Mouse (Mus musculus): ENCODE results near the gene Tsga10.

Tsga10 gene

GRCm38 (mm10) chr1:37866286-37866685, at the start of gene Tsga10:
Gene Tsga10 (minus strand): TSS chr1:37866429.
- no peak for DNase-seq (ENCODE audit: low read depth)

GRCm38 (mm10) chr1:37912751-37913150, 46.5 kb upstream of the Tsga10 start:
- no peak for DNase-seq (ENCODE audit: low read depth)

GRCm38 (mm10) chr1:37903178-37903577, 36.9 kb upstream of the Tsga10 start:
- peak; percentile 77 for DNase-seq (ENCODE audit: low read depth)

- DNase-seq (ENCODE audit: low read depth), result no peak
These were observed 34.1 kb upstream of the Tsga10 start for GRCm38 (mm10) chr1:37900288-37900687.

GRCm38 (mm10) chr1:37899816-37900215, 33.6 kb upstream of the Tsga10 start:
- no peak for DNase-seq (ENCODE audit: low read depth)

GRCm38 (mm10) chr1:37894606-37895005, 28.4 kb upstream of the Tsga10 start:
- no peak for DNase-seq (ENCODE audit: low read depth)

GRCm38 (mm10) chr1:37891400-37891799, 25.2 kb upstream of the Tsga10 start:
- DNase-seq (ENCODE audit: low read depth), result peak; percentile 74

- peak; percentile 92 for DNase-seq (ENCODE audit: low read depth)
These were observed 23.9 kb upstream of the Tsga10 start, which contains the start of the genes Mitd1 and Mrpl30 for GRCm38 (mm10) chr1:37890025-37890652. Gene Mitd1 (minus strand): TSS chr1:37890411. Gene Mrpl30 (plus strand): TSS chr1:37890477.

GRCm38 (mm10) chr1:37889206-37889605, 23.0 kb upstream of the Tsga10 start:
- peak; percentile 45 for DNase-seq (ENCODE audit: low read depth)

GRCm38 (mm10) chr1:37884451-37884850, 18.2 kb upstream of the Tsga10 start:
- DNase-seq (ENCODE audit: low read depth), result peak; percentile 68

- DNase-seq (ENCODE audit: low read depth), result no peak
These were observed 17.2 kb upstream of the Tsga10 start for GRCm38 (mm10) chr1:37883411-37883810.

GRCm38 (mm10) chr1:37877736-37878460, 11.7 kb upstream of the Tsga10 start:
- no peak for DNase-seq (ENCODE audit: low read depth)

GRCm38 (mm10) chr1:37873157-37873556, 6.9 kb upstream of the Tsga10 start:
- DNase-seq (ENCODE audit: low read depth), result peak; percentile 32

- peak; percentile 91 for DNase-seq (ENCODE audit: low read depth)
These were observed 6.2 kb upstream of the Tsga10 start for GRCm38 (mm10) chr1:37872131-37873067.

GRCm38 (mm10) chr1:37871704-37872103, 5.5 kb upstream of the Tsga10 start, which contains the start of gene Lipt1:
Gene Lipt1 (plus strand): TSS chr1:37871738.
- no peak for DNase-seq (ENCODE audit: low read depth)

GRCm38 (mm10) chr1:37869362-37869761, 3.1 kb upstream of the Tsga10 start:
- DNase-seq (ENCODE audit: low read depth), result no peak

GRCm38 (mm10) chr1:37868640-37869039, 2.4 kb upstream of the Tsga10 start:
- DNase-seq (ENCODE audit: low read depth), result peak; percentile 96

- peak; percentile 59 for DNase-seq (ENCODE audit: low read depth)
These were observed 1.6 kb upstream of the Tsga10 start for GRCm38 (mm10) chr1:37867684-37868322.

- peak; percentile 89 for DNase-seq (ENCODE audit: low read depth)
These were observed 827 bp upstream of the Tsga10 start for GRCm38 (mm10) chr1:37867056-37867455.

- no peak for DNase-seq (ENCODE audit: low read depth)
These were observed 621 bp downstream of the Tsga10 start for GRCm38 (mm10) chr1:37865401-37866215.
